Mouse (Mus musculus) thymus, adult 18-20 months (tissue): ENCODE measurements around the gene Eml2.
"Not testable (repeated sequence)": the region's sequence is repeated elsewhere in the genome, so short reads cannot be mapped to it uniquely, and the experiment has no call there.

Source experiments
- DNase-seq, 2 experiments: peaks; one replicate each; pipeline ENCODE4 v3.0.0; 2022; ENCODE audit warnings: mixed read lengths in 2 of 2

Gene Eml2

GRCm38 (mm10) chr7:19175708-19176515 is at the start of gene Eml2:
Gene Eml2, plus strand, starts transcription at chr7:19176421.
- DNase-seq = no peak

GRCm38 (mm10) chr7:19127744-19128143 is 48.5 kb upstream of the Eml2 start:
- DNase-seq = no peak

GRCm38 (mm10) chr7:19129396-19129795 is 46.8 kb upstream of the Eml2 start:
- no peak for DNase-seq

GRCm38 (mm10) chr7:19130657-19131056 is 45.6 kb upstream of the Eml2 start:
- DNase-seq = no peak

GRCm38 (mm10) chr7:19131324-19131848 is 44.8 kb upstream of the Eml2 start:
- DNase-seq = peak; percentile 90 to 91

- DNase-seq = no peak
Measured at GRCm38 (mm10) chr7:19136168-19136567, 40.1 kb upstream of the Eml2 start.

- no peak for DNase-seq
Measured at GRCm38 (mm10) chr7:19136673-19137334, 39.4 kb upstream of the Eml2 start.

- DNase-seq = no peak
Measured at GRCm38 (mm10) chr7:19137380-19137779, 38.8 kb upstream of the Eml2 start.

- no peak for DNase-seq
Measured at GRCm38 (mm10) chr7:19146793-19147192, 29.4 kb upstream of the Eml2 start.

- DNase-seq = no peak
Measured at GRCm38 (mm10) chr7:19147497-19148045, 28.6 kb upstream of the Eml2 start.

DNA sequence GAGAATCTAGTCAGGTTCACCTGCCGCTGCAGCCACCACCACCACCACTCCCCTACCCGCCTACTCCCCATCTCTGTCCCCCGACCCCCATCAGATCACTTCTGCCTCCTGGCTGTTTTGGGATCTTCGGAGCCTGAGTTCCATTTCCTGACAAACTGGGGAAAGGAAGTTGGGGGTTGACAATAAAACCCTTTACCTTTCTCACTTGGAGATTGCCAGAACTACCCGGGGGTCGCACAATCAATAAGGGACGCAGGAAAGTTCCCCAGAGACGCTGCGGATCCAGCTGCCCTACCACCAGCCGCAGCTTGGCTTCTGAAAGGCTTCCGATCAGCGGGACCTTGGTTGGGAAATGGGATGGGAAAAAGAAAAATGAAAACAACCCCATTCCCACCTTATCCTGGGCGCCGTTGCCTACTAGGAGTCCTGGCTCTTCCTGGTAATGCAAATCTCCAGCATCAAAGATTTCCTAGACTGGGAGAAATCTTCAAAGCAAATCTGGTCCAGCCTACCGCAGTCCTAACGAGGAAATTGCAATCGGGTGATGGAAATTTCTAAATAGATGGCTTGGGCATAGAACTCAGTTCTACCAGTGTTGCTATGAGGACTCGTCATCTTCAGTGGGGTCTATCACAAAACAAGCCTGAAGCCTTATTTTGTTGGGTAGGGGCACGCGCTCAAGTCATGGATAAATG is 27.9 kb upstream of the Eml2 start:
- DNase-seq = no peak

GRCm38 (mm10) chr7:19148875-19149541 is 27.2 kb upstream of the Eml2 start, which contains the start of gene Qpctl:
Gene Qpctl, minus strand, starts transcription at chr7:19149291.
- peak; percentile 96 to 99 for DNase-seq

GRCm38 (mm10) chr7:19149626-19150025 is 26.6 kb upstream of the Eml2 start, which contains the start of gene Snrpd2:
Gene Snrpd2, plus strand, starts transcription at chr7:19149722.
- DNase-seq = peak; percentile 87 to 90

GRCm38 (mm10) chr7:19151121-19151520 is 25.1 kb upstream of the Eml2 start:
- DNase-seq = not testable (repeated sequence)

GRCm38 (mm10) chr7:19154796-19155195 is 21.4 kb upstream of the Eml2 start:
- DNase-seq = no peak

DNA sequence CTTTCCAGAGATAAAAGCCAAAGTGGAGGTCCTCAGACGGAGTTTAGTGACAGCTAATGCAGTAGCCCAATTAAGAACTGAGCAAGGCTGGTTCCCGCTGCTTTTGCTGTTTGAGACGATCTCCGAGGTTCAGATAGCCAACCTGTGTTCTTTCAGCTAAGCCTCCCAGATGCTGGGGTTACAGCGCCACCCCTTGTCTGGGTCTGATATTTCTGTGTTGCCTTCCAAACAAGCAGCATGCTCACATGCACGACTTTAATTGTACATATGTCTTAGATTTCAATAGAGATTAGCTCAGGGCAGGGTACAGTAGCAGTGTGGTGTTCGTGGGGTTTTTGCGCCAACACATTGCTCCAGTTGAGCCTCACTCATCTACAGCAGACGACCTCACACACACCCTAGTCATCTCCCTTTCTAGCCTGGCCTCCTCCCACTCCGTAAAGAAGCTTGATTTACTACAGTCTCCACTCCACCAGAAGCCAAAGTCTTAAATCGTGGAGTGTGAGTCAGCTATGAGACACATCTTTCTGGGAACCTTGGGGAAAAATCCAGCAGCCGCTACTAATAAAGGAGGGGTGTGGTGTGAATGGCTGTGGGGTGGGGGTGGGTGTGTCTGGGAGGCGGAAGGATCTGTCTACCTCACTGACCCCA is 20.3 kb upstream of the Eml2 start:
- DNase-seq = no peak

DNA sequence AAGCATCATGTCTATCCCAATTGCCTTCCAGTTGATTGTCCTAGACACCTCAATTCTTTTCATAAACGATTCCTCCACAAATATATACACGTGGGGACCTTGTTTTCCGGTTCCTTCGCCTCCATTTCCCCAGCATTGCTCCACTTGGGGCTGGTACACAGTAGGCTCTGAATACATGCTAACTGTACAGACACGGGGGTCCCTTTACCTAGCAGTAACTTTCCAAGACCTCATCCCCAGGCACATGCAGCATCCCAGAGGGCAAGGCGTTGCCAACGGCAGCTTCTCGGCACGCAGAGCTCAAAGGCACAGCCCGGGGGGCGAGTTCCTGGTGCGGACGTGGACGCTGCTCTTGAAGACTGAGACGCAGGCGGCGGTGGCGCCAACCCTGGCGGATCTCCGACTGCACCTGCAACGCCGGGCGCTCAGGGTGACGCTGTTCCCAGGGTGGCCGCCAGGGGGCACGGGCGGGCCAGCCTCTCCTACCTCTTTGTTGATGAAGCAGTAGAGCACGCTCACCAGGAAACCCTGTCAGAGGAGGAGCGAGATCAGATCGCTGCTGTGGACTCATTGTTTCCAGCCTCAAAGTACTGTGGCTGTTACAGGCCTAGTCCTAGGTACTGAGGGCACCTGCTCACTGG is 18.9 kb upstream of the Eml2 start:
- DNase-seq = peak; percentile 92 to 94

GRCm38 (mm10) chr7:19158601-19159000 is 17.6 kb upstream of the Eml2 start:
- no peak for DNase-seq

DNA sequence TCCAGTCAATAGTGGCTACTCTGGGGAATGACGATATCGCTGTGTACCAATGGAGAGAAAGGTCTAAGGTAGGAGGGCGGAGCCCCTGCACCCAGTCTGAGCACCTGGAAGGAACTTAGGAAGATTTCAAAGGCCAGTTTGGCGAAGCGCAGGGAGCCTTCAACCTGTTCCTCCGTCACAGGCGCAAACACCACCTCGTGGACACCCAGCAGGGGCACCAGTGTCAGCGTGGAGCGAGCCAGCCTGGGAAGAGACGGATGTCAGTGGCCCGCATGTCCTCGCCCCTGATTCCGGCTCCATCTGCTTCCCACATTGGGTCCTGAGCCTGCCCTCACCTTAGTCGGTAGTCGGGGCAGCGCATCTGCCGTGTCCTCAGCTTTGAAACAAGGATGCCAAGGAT is 16.8 kb upstream of the Eml2 start:
- DNase-seq = no peak

GRCm38 (mm10) chr7:19160115-19160514 is 16.1 kb upstream of the Eml2 start:
- no peak for DNase-seq

DNA sequence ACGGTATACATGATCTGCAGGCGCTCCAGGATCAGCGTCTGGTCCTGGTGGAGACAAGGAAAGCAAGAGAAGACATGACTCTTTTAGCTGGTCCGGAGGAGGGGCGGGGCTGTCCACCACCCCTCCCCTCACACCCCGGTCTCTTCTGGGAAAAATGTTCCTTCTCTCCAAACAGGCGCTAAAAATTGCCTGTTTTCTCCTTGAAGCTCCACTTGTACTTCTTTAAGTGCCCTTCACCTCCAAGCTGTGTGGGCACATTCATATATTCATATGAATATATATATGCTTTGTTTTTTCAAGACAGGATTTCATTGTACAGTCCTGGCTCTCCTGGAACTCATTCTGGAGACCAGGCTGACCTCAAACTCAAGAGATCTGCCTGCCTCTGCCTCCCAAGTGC is 13.3 kb upstream of the Eml2 start:
- no peak for DNase-seq
